ENCODE assay signal across 9 mouse cellular contexts in genomic region chr17:23600641-23601622, GRCm38 (mm10). TPM values are rescaled to one million over a fixed set of nuclear protein-coding genes. Genes with fewer than 3 reads are reported as not detected.
A peak's percentile ranks its signal among the peaks of the same experiment; 100 is the strongest.
DNase-seq lines count a peak whose midpoint lies in the region; ATAC-seq and TF ChIP-seq lines count a peak whose summit lies in the region.
"Had no signal": no experiment of that assay in that cellular context is flagged by ENCODE, and none has a peak within 500 bp of the region (broad histone marks: within the 10 kb centered on the region; RNA-seq: fewer than 3 reads in every experiment).

Gene Zscan10 (plus strand): TSS chr17:23600856.

- DNase-seq in kidney, adult 2 months: no peak
- no peak for DNase-seq in kidney, adult 11 months
- peak; percentile 99 for DNase-seq in R1 (ENCODE audit: low read depth, low spot score)
- peak; percentile 4 for DNase-seq in hindbrain, embryonic 11.5 days (ENCODE audit: low spot score)
- DNase-seq in midbrain, embryonic 11.5 days (ENCODE audit: low spot score, missing footprints): peak; percentile 86
- no peak for DNase-seq in adrenal gland, postnatal 4 days (ENCODE audit: low spot score in 2 of 2)
- no peak for DNase-seq in cerebellum, postnatal 36 days

- H3K27me3 ChIP-seq in kidney, adult 2 months (replicated peaks; ENCODE audit: control insufficient read depth, insufficient read depth, low read length): no peaks in the 10 kb centered on the region
- no peaks in the 10 kb centered on the region; the same call in 1 of the 2 replicates for H3K27me3 ChIP-seq in hindbrain, embryonic 11.5 days (ENCODE audit: control insufficient read depth, insufficient read depth, low read length)
- H3K27me3 ChIP-seq in midbrain, embryonic 11.5 days (ENCODE audit: control insufficient read depth, insufficient read depth, low read length): no peaks in the 10 kb centered on the region

- H3K36me3 ChIP-seq in kidney, adult 2 months (ENCODE audit: control insufficient read depth, insufficient read depth, low read length): no peaks in the 10 kb centered on the region
- no peaks in the 10 kb centered on the region for H3K36me3 ChIP-seq in hindbrain, embryonic 11.5 days (ENCODE audit: control insufficient read depth, insufficient read depth, low read length)
- no peaks in the 10 kb centered on the region for H3K36me3 ChIP-seq in midbrain, embryonic 11.5 days (ENCODE audit: control insufficient read depth, insufficient read depth, low read length)

- H3K4me2 ChIP-seq in hindbrain, embryonic 11.5 days (replicated peaks; ENCODE audit: low read depth, low read length): no peak within 1 kb of the TSS
- peak within 1 kb of the TSS; percentile 74 for H3K4me2 ChIP-seq in midbrain, embryonic 11.5 days

- H3K4me3 ChIP-seq in kidney, adult 2 months (ENCODE audit: insufficient read depth, low read depth, low read length): no peak within 1 kb of the TSS
- no peak within 1 kb of the TSS for H3K4me3 ChIP-seq in hindbrain, embryonic 11.5 days (ENCODE audit: low read depth, low read length)
- H3K4me3 ChIP-seq in midbrain, embryonic 11.5 days (ENCODE audit: low read depth, low read length): no peak within 1 kb of the TSS

- no peaks in the 10 kb centered on the region for H3K4me1 ChIP-seq in kidney, adult 2 months (ENCODE audit: control insufficient read depth, insufficient read depth, low read length)
- no peaks in the 10 kb centered on the region for H3K4me1 ChIP-seq in hindbrain, embryonic 11.5 days (replicated peaks; ENCODE audit: control insufficient read depth, insufficient read depth, low read length)
- H3K4me1 ChIP-seq in midbrain, embryonic 11.5 days (ENCODE audit: control insufficient read depth, insufficient read depth, low read length): 0 out of 2 replicates have a peak, but pooled peaks cover 5% of the 10 kb centered on the region

- no peak for TF ChIP-seq CTCF in kidney, adult 2 months (conservative IDR thresholded peaks at IDR 0.05; ENCODE audit: insufficient read depth, insufficient read length, low read depth, low read length)

- H3K9me3 ChIP-seq in hindbrain, embryonic 11.5 days (ENCODE audit: control insufficient read depth, low read length): no peaks in the 10 kb centered on the region
- H3K9me3 ChIP-seq in midbrain, embryonic 11.5 days (ENCODE audit: control insufficient read depth, low read length): no peaks in the 10 kb centered on the region

- ATAC-seq in hindbrain, embryonic 11.5 days (ENCODE audit: low FRiP score): no peak
- no peak for ATAC-seq in midbrain, embryonic 11.5 days (ENCODE audit: low FRiP score)
- no peak for ATAC-seq in inflammation-experienced regulatory T-cells, adult 6 months

- no peak for TF ChIP-seq POLR2A in kidney, adult 2 months (IDR thresholded peaks at IDR 0.05; ENCODE audit: low read depth, low read length)

- H3K9ac ChIP-seq in hindbrain, embryonic 11.5 days (ENCODE audit: low read depth, low read length): no peak within 1 kb of the TSS
- no peak within 1 kb of the TSS; the same call in 1 of the 2 replicates for H3K9ac ChIP-seq in midbrain, embryonic 11.5 days (ENCODE audit: low read length)

- WGBS in kidney, adult 2 months: 82% methylated on average over 15 of the region's 15 CpGs
- 29% methylated on average over 15 of the region's 15 CpGs for WGBS in hindbrain, embryonic 11.5 days
- 23% methylated on average over 15 of the region's 15 CpGs for WGBS in midbrain, embryonic 11.5 days

- 0 out of 2 replicates have a peak within 1 kb of the TSS, but pooled peaks have one; percentile 86 for H3K27ac ChIP-seq in kidney, adult 2 months (ENCODE audit: insufficient read depth, low read depth, low read length)
- no peak within 1 kb of the TSS for H3K27ac ChIP-seq in hindbrain, embryonic 11.5 days (ENCODE audit: low read depth, low read length)
- H3K27ac ChIP-seq in midbrain, embryonic 11.5 days (ENCODE audit: low read depth, low read length): no peak within 1 kb of the TSS

RNA-seq across cellular contexts. Expression of gene Zscan10, which starts in this region (rescaled TPM):
- 0.11 TPM in 1 of 2 replicates, not detected in the other for polyA plus RNA-seq in kidney, adult 2 months (2012; rRNA removed)
- 0.32 and 0.34 TPM in 2 replicates for polyA plus RNA-seq in hindbrain, embryonic 11.5 days (2014; fragmentation: Nextera tagmentation; extraction: Ambion mirVana)
- polyA plus RNA-seq in midbrain, embryonic 11.5 days (2014; fragmentation: Nextera tagmentation; extraction: Ambion mirVana): 0.22 TPM in 1 of 2 replicates, not detected in the other
- 1 to 10 TPM in 2 of 3 experiments, under 1 TPM in 1; 0.73 to 3.1 (median 1.2) TPM for polyA plus RNA-seq in inflammation-experienced regulatory T-cells, adult 6 months (2017; shearing (Covaris generic))
- not detected for total RNA-seq in adrenal gland, postnatal 4 days (2021)
- total RNA-seq: gastrocnemius, adult 8-10 months had no signal

Comparison
In these comparisons a context has a peak if more than half of its experiments do, and no peak if none do; other contexts are left out.
1. Peak in DNase-seq in hindbrain, embryonic 11.5 days; RNA of the gene not detected or under 1 TPM.
2. Peak in DNase-seq and H3K4me2 ChIP-seq in midbrain, embryonic 11.5 days; RNA of the gene not detected or under 1 TPM.